ENCODE assay signal across 9 mouse cellular contexts in genomic region chr11:31830213-31831151, GRCm38 (mm10). TPM values are rescaled to one million over a fixed set of nuclear protein-coding genes. Genes with fewer than 3 reads are reported as not detected.
DNase-seq lines count a peak whose midpoint lies in the region; ATAC-seq and TF ChIP-seq lines count a peak whose summit lies in the region.
"Had no signal": no experiment of that assay in that cellular context is flagged by ENCODE, and none has a peak within 500 bp of the region (broad histone marks: within the 10 kb centered on the region; RNA-seq: fewer than 3 reads in every experiment).

No protein-coding gene starts in this region.

- H3K9me3 ChIP-seq in heart, postnatal 0 days (replicated peaks; ENCODE audit: control insufficient read depth, low read length) = no peaks in the 10 kb centered on the region
- H3K9me3 ChIP-seq in forebrain, embryonic 13.5 days (replicated peaks) = no peaks in the 10 kb centered on the region
- no peaks in the 10 kb centered on the region for H3K9me3 ChIP-seq in neural tube, embryonic 12.5 days
- H3K9me3 ChIP-seq: limb, embryonic 13.5 days had no signal

- TF ChIP-seq CTCF in heart, postnatal 0 days (IDR thresholded peaks at IDR 0.05; ENCODE audit: low read depth) = no peak

- H3K27me3 ChIP-seq in heart, postnatal 0 days (ENCODE audit: control insufficient read depth, insufficient read depth, low read length) = no peaks in the 10 kb centered on the region
- no peaks in the 10 kb centered on the region for H3K27me3 ChIP-seq in forebrain, embryonic 13.5 days
- no peaks in the 10 kb centered on the region for H3K27me3 ChIP-seq in neural tube, embryonic 12.5 days (replicated peaks)
- H3K27me3 ChIP-seq: limb, embryonic 13.5 days had no signal

- no peak overlapping the region for H3K4me3 ChIP-seq in heart, postnatal 0 days (ENCODE audit: low read depth, low read length)
- H3K4me3 ChIP-seq in forebrain, embryonic 13.5 days = no peak overlapping the region
- H3K4me3 ChIP-seq in neural tube, embryonic 12.5 days = no peak overlapping the region
- H3K4me3 ChIP-seq: limb, embryonic 13.5 days had no signal

- DNase-seq in heart, postnatal 0 days (ENCODE audit: low spot score) = no peak
- DNase-seq in heart, adult 8-10 months (ENCODE audit: low spot score) = no peak
- peak; percentile 71 to 88 for DNase-seq in kidney, adult 8-10 months
- no peak for DNase-seq in spleen, postnatal 36 days (ENCODE audit: low spot score in 2 of 2)
- DNase-seq in layer of hippocampus, adult 9-11 months = no peak
- no peak for DNase-seq in lung, postnatal 14 days

- TF ChIP-seq EP300 in heart, postnatal 0 days (IDR thresholded peaks at IDR 0.05; ENCODE audit: low read depth) = no peak

- no peaks in the 10 kb centered on the region for H3K36me3 ChIP-seq in heart, postnatal 0 days (replicated peaks; ENCODE audit: control insufficient read depth, insufficient read depth, low read length)
- no peaks in the 10 kb centered on the region for H3K36me3 ChIP-seq in forebrain, embryonic 13.5 days (ENCODE audit: poor library complexity, severe bottlenecking)
- no peaks in the 10 kb centered on the region for H3K36me3 ChIP-seq in neural tube, embryonic 12.5 days
- H3K36me3 ChIP-seq: limb, embryonic 13.5 days had no signal

- 67% methylated on average over 10 of the region's 10 CpGs for WGBS in heart, postnatal 0 days
- WGBS in forebrain, embryonic 13.5 days = 43% methylated on average over 10 of the region's 10 CpGs
- 33% methylated on average over 10 of the region's 10 CpGs for WGBS in neural tube, embryonic 12.5 days

- ATAC-seq in heart, postnatal 0 days (ENCODE audit: insufficient read depth, low read depth) = no peak
- peak; percentile 50 for ATAC-seq in forebrain, embryonic 13.5 days
- ATAC-seq in neural tube, embryonic 12.5 days (ENCODE audit: low FRiP score, low read depth) = peak; percentile 76

- H3K4me2 ChIP-seq in heart, postnatal 0 days (ENCODE audit: low read depth, low read length) = no peak overlapping the region
- no peak overlapping the region for H3K4me2 ChIP-seq in forebrain, embryonic 13.5 days
- H3K4me2 ChIP-seq in neural tube, embryonic 12.5 days (replicated peaks) = no peak overlapping the region
- H3K4me2 ChIP-seq: limb, embryonic 13.5 days had no signal

- peak overlapping the region; percentile 44 for H3K27ac ChIP-seq in heart, postnatal 0 days (ENCODE audit: low read depth)
- H3K27ac ChIP-seq in forebrain, embryonic 13.5 days = 0 out of 2 replicates have a peak overlapping the region, but pooled peaks have one; percentile 10
- 0 out of 2 replicates have a peak overlapping the region, but pooled peaks have one; percentile 8 for H3K27ac ChIP-seq in neural tube, embryonic 12.5 days
- H3K27ac ChIP-seq: limb, embryonic 13.5 days had no signal

- no peak overlapping the region for H3K9ac ChIP-seq in heart, postnatal 0 days (replicated peaks; ENCODE audit: low read depth, low read length)
- no peak overlapping the region for H3K9ac ChIP-seq in forebrain, embryonic 13.5 days
- no peak overlapping the region for H3K9ac ChIP-seq in neural tube, embryonic 12.5 days
- H3K9ac ChIP-seq: limb, embryonic 13.5 days had no signal

- H3K4me1 ChIP-seq in heart, postnatal 0 days (ENCODE audit: control insufficient read depth, insufficient read depth) = peaks cover 12% of the 10 kb centered on the region
- peaks cover 10% of the 10 kb centered on the region; the same call in 1 of the 2 replicates for H3K4me1 ChIP-seq in forebrain, embryonic 13.5 days
- peaks cover 13% of the 10 kb centered on the region for H3K4me1 ChIP-seq in neural tube, embryonic 12.5 days

RNA-seq across cellular contexts. Expression of gene Cpeb4, which starts 41.5 kb away (rescaled TPM):
- 30.2 and 39.6 TPM in 2 replicates for total RNA-seq in heart, postnatal 0 days (2014; rRNA removed; ENCODE audit: low replicate concordance)
- 6.5 and 7.2 TPM in 2 replicates for polyA plus RNA-seq in heart, postnatal 0 days (2015; fragmentation: Nextera tagmentation; extraction: Ambion mirVana)
- 100 to 1,000 TPM in 1 of 4 experiments, 10 to 100 TPM in 3; 71.7 to 102 (median 85.1) TPM for total RNA-seq in heart, adult 8-10 months (2022)
- 10.4 and 12.4 TPM in 2 replicates for polyA plus RNA-seq in forebrain, embryonic 13.5 days (2015; fragmentation: Nextera tagmentation; extraction: Ambion mirVana)
- 14.4 and 18.4 TPM in 2 replicates for polyA plus RNA-seq in neural tube, embryonic 12.5 days (2016; fragmentation: Nextera tagmentation; extraction: Ambion mirVana)

Comparison
In these comparisons a context has a peak if more than half of its experiments do, and no peak if none do; other contexts are left out.
1. DNase-seq: peak in kidney, adult 8-10 months (2 of 2); none in heart, postnatal 0 days (single experiment), heart, adult 8-10 months (single experiment), spleen, postnatal 36 days (0 of 2), layer of hippocampus, adult 9-11 months (single experiment) and lung, postnatal 14 days (single experiment).
2. Peak in every context shown above with its lines, with median percentiles within 50 percentile points of each other: H3K27ac ChIP-seq.